Comparison of ENCODE assay signal across 14 mouse cellular contexts in the genomic region with DNA sequence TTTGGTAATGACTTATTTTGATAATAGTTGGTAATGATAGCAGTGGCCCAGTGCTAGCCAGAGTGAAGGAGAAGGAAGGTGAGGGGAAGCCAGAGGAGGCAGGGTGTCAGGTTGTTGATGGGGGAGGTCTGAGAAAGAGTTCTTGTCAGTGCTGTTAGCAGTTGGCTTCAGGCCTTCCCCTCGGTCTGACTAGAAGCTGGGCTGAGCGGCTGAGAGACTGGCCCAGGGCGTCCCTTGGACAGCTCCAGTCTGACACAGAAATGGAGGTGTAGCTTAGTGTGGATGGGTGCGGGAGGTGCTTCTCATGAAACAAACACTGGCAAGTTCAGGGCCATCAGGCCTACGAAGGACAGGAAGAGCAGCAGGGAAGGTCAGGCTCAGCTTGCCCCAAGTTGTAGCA.
DNase-seq lines count a peak whose midpoint lies in the region; ATAC-seq lines count a peak whose summit lies in the region.
"Had no signal": no experiment of that assay in that cellular context is flagged by ENCODE, and none has a peak within 500 bp of the region (broad histone marks: within the 10 kb centered on the region; RNA-seq: fewer than 3 reads in every experiment).

No protein-coding gene starts in this region.

- H3K9me3 ChIP-seq in embryonic facial prominence, embryonic 11.5 days (replicated peaks; ENCODE audit: control insufficient read depth, low read length), result no peaks in the 10 kb centered on the region
- H3K9me3 ChIP-seq in forebrain, embryonic 15.5 days, result no peaks in the 10 kb centered on the region
- no peaks in the 10 kb centered on the region for H3K9me3 ChIP-seq in midbrain, embryonic 15.5 days
- H3K9me3 ChIP-seq: heart, embryonic 10.5 days; liver, embryonic 15.5 days; neural tube, embryonic 12.5 days had no signal

- no peak overlapping the region for H3K9ac ChIP-seq in embryonic facial prominence, embryonic 11.5 days (replicated peaks; ENCODE audit: low read length)
- 0 out of 2 replicates have a peak overlapping the region, but pooled peaks have one; percentile 2 for H3K9ac ChIP-seq in forebrain, embryonic 15.5 days (replicated peaks)
- no peak overlapping the region for H3K9ac ChIP-seq in midbrain, embryonic 15.5 days
- H3K9ac ChIP-seq: liver, embryonic 15.5 days; neural tube, embryonic 12.5 days had no signal

- peaks cover 2% of the 10 kb centered on the region; the same call in 1 of the 2 replicates for H3K36me3 ChIP-seq in embryonic facial prominence, embryonic 11.5 days (replicated peaks; ENCODE audit: control insufficient read depth, insufficient read depth, low read depth, low read length)
- no peaks in the 10 kb centered on the region for H3K36me3 ChIP-seq in forebrain, embryonic 15.5 days
- H3K36me3 ChIP-seq in midbrain, embryonic 15.5 days (replicated peaks), result no peaks in the 10 kb centered on the region
- H3K36me3 ChIP-seq: liver, embryonic 15.5 days had no signal

- WGBS in embryonic facial prominence, embryonic 11.5 days, result 67% methylated on average over 5 of the region's 5 CpGs
- 51% methylated on average over 5 of the region's 5 CpGs for WGBS in forebrain, embryonic 15.5 days
- WGBS in midbrain, embryonic 15.5 days, result 58% methylated on average over 5 of the region's 5 CpGs

- H3K4me1 ChIP-seq in embryonic facial prominence, embryonic 11.5 days (ENCODE audit: control insufficient read depth, insufficient read depth, low read length), result peaks cover 12% of the 10 kb centered on the region
- H3K4me1 ChIP-seq in forebrain, embryonic 15.5 days, result peaks cover 60% of the 10 kb centered on the region
- peaks cover 49% of the 10 kb centered on the region for H3K4me1 ChIP-seq in midbrain, embryonic 15.5 days

- no peak overlapping the region for H3K4me2 ChIP-seq in embryonic facial prominence, embryonic 11.5 days (ENCODE audit: low read depth, low read length)
- no peak overlapping the region for H3K4me2 ChIP-seq in forebrain, embryonic 15.5 days (replicated peaks)
- no peak overlapping the region for H3K4me2 ChIP-seq in midbrain, embryonic 15.5 days
- H3K4me2 ChIP-seq: liver, embryonic 15.5 days; neural tube, embryonic 12.5 days had no signal

- peak; percentile 90 for DNase-seq in heart, adult 11 months
- DNase-seq in heart, adult 8-10 months (ENCODE audit: low spot score), result no peak
- DNase-seq in embryonic facial prominence, embryonic 11.5 days (ENCODE audit: low spot score), result no peak
- no peak for DNase-seq in embryo, embryonic 11 days
- DNase-seq: kidney, postnatal 4 days; right cerebral cortex, postnatal 25 days; thymus, postnatal 36 days had no signal

- no peak overlapping the region for H3K4me3 ChIP-seq in embryonic facial prominence, embryonic 11.5 days (ENCODE audit: low read depth, low read length)
- H3K4me3 ChIP-seq in forebrain, embryonic 15.5 days, result no peak overlapping the region
- H3K4me3 ChIP-seq in midbrain, embryonic 15.5 days, result no peak overlapping the region
- H3K4me3 ChIP-seq: heart, embryonic 10.5 days; liver, embryonic 15.5 days; neural tube, embryonic 12.5 days had no signal

- H3K27ac ChIP-seq in embryonic facial prominence, embryonic 11.5 days (replicated peaks; ENCODE audit: low read depth, low read length), result no peak overlapping the region
- H3K27ac ChIP-seq in forebrain, embryonic 15.5 days (replicated peaks), result peak overlapping the region; percentile 47
- H3K27ac ChIP-seq in midbrain, embryonic 15.5 days, result peak overlapping the region; percentile 66
- H3K27ac ChIP-seq: heart, embryonic 10.5 days; liver, embryonic 15.5 days; neural tube, embryonic 12.5 days had no signal

- no peaks in the 10 kb centered on the region for H3K27me3 ChIP-seq in embryonic facial prominence, embryonic 11.5 days (ENCODE audit: control insufficient read depth, insufficient read depth, low read length)
- H3K27me3 ChIP-seq in forebrain, embryonic 15.5 days, result no peaks in the 10 kb centered on the region
- H3K27me3 ChIP-seq in midbrain, embryonic 15.5 days (replicated peaks), result no peaks in the 10 kb centered on the region
- H3K27me3 ChIP-seq: liver, embryonic 15.5 days; neural tube, embryonic 12.5 days had no signal

- ATAC-seq in embryonic facial prominence, embryonic 11.5 days (replicated peaks; ENCODE audit: insufficient number of reproducible peaks, low FRiP score, low TSS enrichment, low read depth), result peak; percentile 22; the same call in 1 of the 2 replicates
- ATAC-seq in forebrain, embryonic 15.5 days (replicated peaks), result peak; percentile 15; the same call in 1 of the 2 replicates
- peak; percentile 9 for ATAC-seq in midbrain, embryonic 15.5 days (replicated peaks)
- ATAC-seq in megakaryocyte, adult 5-6 weeks (ENCODE audit: poor library complexity, severe bottlenecking), result no peak
- ATAC-seq: inflammation-experienced regulatory T-cells, adult 6 months had no signal
